14 mouse cellular contexts compared by ENCODE assay signal in the genomic region with DNA sequence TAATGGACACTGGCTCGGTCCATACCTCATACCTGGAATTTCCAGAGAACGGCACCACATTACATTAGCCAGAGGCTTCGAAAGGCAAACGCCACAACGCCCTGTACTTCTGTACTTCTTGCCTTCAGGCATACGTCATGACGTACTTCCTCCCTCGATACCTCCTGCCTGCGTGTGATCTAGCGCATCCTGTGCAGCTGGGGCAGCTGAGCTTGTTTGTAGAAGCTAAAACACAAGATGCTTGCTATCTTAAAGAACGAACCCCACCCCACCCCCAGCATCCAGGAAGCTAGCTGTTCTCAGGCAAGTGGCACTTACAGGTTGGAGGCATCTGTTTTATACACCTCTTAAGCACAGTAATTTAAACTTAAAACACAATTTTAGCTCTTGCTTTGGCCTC. TPM values are rescaled to one million over a fixed set of nuclear protein-coding genes. Genes with fewer than 3 reads are reported as not detected.
A peak's percentile ranks its signal among the peaks of the same experiment; 100 is the strongest.
DNase-seq lines count a peak whose midpoint lies in the region; ATAC-seq and TF ChIP-seq lines count a peak whose summit lies in the region.
"Had no signal": no experiment of that assay in that cellular context is flagged by ENCODE, and none has a peak within 500 bp of the region (broad histone marks: within the 10 kb centered on the region; RNA-seq: fewer than 3 reads in every experiment).

No protein-coding gene starts in this region.

- no peaks in the 10 kb centered on the region for H3K9me3 ChIP-seq in ES-Bruce4 (replicated peaks; ENCODE audit: control insufficient read depth, insufficient read depth, low read length, poor library complexity, severe bottlenecking)
- H3K9me3 ChIP-seq in intestine, postnatal 0 days (ENCODE audit: control insufficient read depth) = no peaks in the 10 kb centered on the region
- H3K9me3 ChIP-seq: heart, embryonic 10.5 days had no signal

- no peak for TF ChIP-seq POLR2A in ES-Bruce4 (IDR thresholded peaks at IDR 0.05; ENCODE audit: insufficient read depth, low read length)

- H3K4me1 ChIP-seq in ES-Bruce4 (ENCODE audit: control insufficient read depth, insufficient read depth, low read length) = no peaks in the 10 kb centered on the region
- H3K4me1 ChIP-seq in intestine, postnatal 0 days (replicated peaks; ENCODE audit: control insufficient read depth, insufficient read depth, low read length) = no peaks in the 10 kb centered on the region
- H3K4me1 ChIP-seq: heart, embryonic 10.5 days; liver, embryonic 12.5 days had no signal

- H3K27ac ChIP-seq in ES-Bruce4 (ENCODE audit: insufficient read depth, low read length) = 0 out of 2 replicates have a peak overlapping the region, but pooled peaks have one; percentile 10
- H3K27ac ChIP-seq in intestine, postnatal 0 days (ENCODE audit: low read depth, low read length) = no peak overlapping the region
- H3K27ac ChIP-seq: heart, embryonic 10.5 days; hindbrain, embryonic 14.5 days; kidney, postnatal 0 days; liver, embryonic 12.5 days had no signal

- H3K9ac ChIP-seq in ES-Bruce4 (ENCODE audit: low read depth, poor library complexity, severe bottlenecking) = 0 out of 2 replicates have a peak overlapping the region, but pooled peaks have one; percentile 13
- H3K9ac ChIP-seq in intestine, postnatal 0 days (ENCODE audit: low read depth, low read length) = no peak overlapping the region
- H3K9ac ChIP-seq: hindbrain, embryonic 14.5 days; liver, embryonic 12.5 days had no signal

- no peaks in the 10 kb centered on the region for H3K27me3 ChIP-seq in ES-Bruce4 (ENCODE audit: control insufficient read depth, insufficient read depth, low read length, poor library complexity, severe bottlenecking)
- H3K27me3 ChIP-seq in intestine, postnatal 0 days (replicated peaks; ENCODE audit: control insufficient read depth, insufficient read depth, low read length) = no peaks in the 10 kb centered on the region
- H3K27me3 ChIP-seq: liver, embryonic 12.5 days had no signal

- TF ChIP-seq CTCF in ES-Bruce4 (IDR thresholded peaks at IDR 0.05; ENCODE audit: low read depth, low read length) = no peak
- TF ChIP-seq CTCF in intestine, postnatal 0 days (IDR thresholded peaks at IDR 0.05; ENCODE audit: low read depth) = no peak

- H3K4me3 ChIP-seq in ES-Bruce4 (ENCODE audit: low read depth, low read length) = peak overlapping the region; percentile 13; the same call in 1 of the 2 replicates
- no peak overlapping the region for H3K4me3 ChIP-seq in intestine, postnatal 0 days (ENCODE audit: low read depth, low read length)
- H3K4me3 ChIP-seq: heart, embryonic 10.5 days; liver, embryonic 12.5 days had no signal

- H3K36me3 ChIP-seq in ES-Bruce4 (ENCODE audit: control insufficient read depth, insufficient read depth, low read length, poor library complexity, severe bottlenecking) = no peaks in the 10 kb centered on the region
- no peaks in the 10 kb centered on the region for H3K36me3 ChIP-seq in intestine, postnatal 0 days (ENCODE audit: control insufficient read depth, insufficient read depth)
- H3K36me3 ChIP-seq: heart, embryonic 10.5 days; liver, embryonic 12.5 days had no signal

- no peak for ATAC-seq in intestine, postnatal 0 days
- ATAC-seq: liver, embryonic 12.5 days had no signal

- 59% methylated on average over 11 of the region's 11 CpGs for WGBS in intestine, postnatal 0 days

- peak; percentile 92 for DNase-seq in CD4-positive helper T cell, adult 2 months (ENCODE audit: low read depth, low spot score)
- DNase-seq in lung, postnatal 25 days (ENCODE audit: low spot score) = peak; percentile 12
- peak; percentile 63 to 67 for DNase-seq in spleen, postnatal 36 days (ENCODE audit: low spot score in 2 of 2)
- no peak for DNase-seq in frontal cortex, postnatal 25 days (ENCODE audit: low spot score in 2 of 2)
- no peak for DNase-seq in kidney, postnatal 14 days
- DNase-seq in cerebellum, postnatal 14 days = no peak
- DNase-seq: adrenal gland, postnatal 25 days; cerebellum, adult 11 months had no signal

- no peak for TF ChIP-seq EP300 in ES-Bruce4 (IDR thresholded peaks at IDR 0.05; ENCODE audit: insufficient read depth, low read depth, low read length)

- no peak overlapping the region for H3K4me2 ChIP-seq in intestine, postnatal 0 days (replicated peaks; ENCODE audit: low read depth)
- H3K4me2 ChIP-seq: hindbrain, embryonic 14.5 days; liver, embryonic 12.5 days had no signal

RNA-seq across cellular contexts. Expression of a gene that starts 12.9 kb away (rescaled TPM):
- 42.4 and 46.1 TPM in 2 replicates for polyA plus RNA-seq in ES-Bruce4 (2011; ENCODE audit: insufficient read depth, insufficient read length, low read depth, missing spikeins)
- polyA plus RNA-seq in intestine, postnatal 0 days (2015; fragmentation: Nextera tagmentation; extraction: Ambion mirVana) = 4.6 and 5.6 TPM in 2 replicates

RNA-seq across cellular contexts. Expression of a gene that starts 26.3 kb away (rescaled TPM):
- 16.1 and 17.8 TPM in 2 replicates for polyA plus RNA-seq in ES-Bruce4 (2011; ENCODE audit: insufficient read depth, insufficient read length, low read depth, missing spikeins)
- polyA plus RNA-seq in intestine, postnatal 0 days (2015; fragmentation: Nextera tagmentation; extraction: Ambion mirVana) = 30.4 and 31.2 TPM in 2 replicates

Comparison
In these comparisons a context has a peak if more than half of its experiments do, and no peak if none do; other contexts are left out.
1. DNase-seq: peak in CD4-positive helper T cell, adult 2 months (single experiment), lung, postnatal 25 days (single experiment) and spleen, postnatal 36 days (2 of 2); none in frontal cortex, postnatal 25 days (0 of 2), kidney, postnatal 14 days (single experiment) and cerebellum, postnatal 14 days (0 of 2).